Comparison of ENCODE assay signal across 28 mouse cellular contexts in genomic region chr5:24950039-24950438, GRCm38 (mm10).
DNase-seq lines count a peak whose midpoint lies in the region; ATAC-seq and TF ChIP-seq lines count a peak whose summit lies in the region.
"Had no signal": no experiment of that assay in that cellular context is flagged by ENCODE, and none has a peak within 500 bp of the region (broad histone marks: within the 10 kb centered on the region; RNA-seq: fewer than 3 reads in every experiment).

No protein-coding gene starts in this region.

- 80% methylated on average over 6 of the region's 6 CpGs for WGBS in hindbrain, embryonic 12.5 days

- peaks cover 11% of the 10 kb centered on the region for H3K4me1 ChIP-seq in hindbrain, embryonic 12.5 days
- H3K4me1 ChIP-seq: embryonic facial prominence, embryonic 13.5 days; liver, embryonic 12.5 days; stomach, embryonic 15.5 days had no signal

- no peaks in the 10 kb centered on the region for H3K36me3 ChIP-seq in hindbrain, embryonic 12.5 days
- H3K36me3 ChIP-seq: embryonic facial prominence, embryonic 13.5 days; heart, embryonic 12.5 days; limb, embryonic 13.5 days; liver, embryonic 12.5 days; stomach, embryonic 15.5 days had no signal

- no peak overlapping the region for H3K4me3 ChIP-seq in hindbrain, embryonic 12.5 days
- H3K4me3 ChIP-seq: embryonic facial prominence, embryonic 13.5 days; heart, adult 2 months; heart, embryonic 12.5 days; limb, embryonic 13.5 days; liver, embryonic 12.5 days; stomach, embryonic 15.5 days had no signal

- no peaks in the 10 kb centered on the region for H3K9me3 ChIP-seq in hindbrain, embryonic 12.5 days (replicated peaks)
- H3K9me3 ChIP-seq: embryonic facial prominence, embryonic 13.5 days; heart, embryonic 12.5 days; limb, embryonic 13.5 days; liver, embryonic 12.5 days; stomach, embryonic 15.5 days had no signal

- H3K27me3 ChIP-seq in hindbrain, embryonic 12.5 days = no peaks in the 10 kb centered on the region
- H3K27me3 ChIP-seq: embryonic facial prominence, embryonic 13.5 days; limb, embryonic 13.5 days; stomach, embryonic 15.5 days had no signal

- ATAC-seq in frontal cortex, adult (ENCODE audit: low TSS enrichment) = peak; percentile 62
- no peak for ATAC-seq in hindbrain, embryonic 12.5 days (ENCODE audit: low FRiP score)
- ATAC-seq: intestine, postnatal 0 days; liver, embryonic 12.5 days; midbrain, embryonic 16.5 days had no signal

- intact Hi-C loops in left cerebral cortex, postnatal 14 days (cut with DNase I) = no loop called here

- TF ChIP-seq POLR2A in brain, embryonic 14.5 days (IDR thresholded peaks at IDR 0.05; ENCODE audit: borderline replicate concordance, extremely low read depth, insufficient read depth, insufficient read length, poor library complexity, severe bottlenecking) = no peak

- no peak overlapping the region for H3K9ac ChIP-seq in hindbrain, embryonic 12.5 days
- H3K9ac ChIP-seq: embryonic facial prominence, embryonic 13.5 days; heart, embryonic 12.5 days; hindbrain, embryonic 14.5 days; limb, embryonic 13.5 days; liver, embryonic 12.5 days; liver, postnatal 0 days; stomach, embryonic 15.5 days had no signal

- DNase-seq in frontal cortex, postnatal 14 days (ENCODE audit: low spot score in 2 of 2) = no peak
- peak; percentile 26 to 54 for DNase-seq in left cerebral cortex, postnatal 14 days (ENCODE audit: low spot score in 2 of 2)
- no peak for DNase-seq in left cerebral cortex, adult 11 months (ENCODE audit: low spot score)
- peak; percentile 80 for DNase-seq in brain, embryonic 14.5 days (ENCODE audit: low read depth)
- peak; percentile 53 for DNase-seq in layer of hippocampus, adult 9-11 months
- no peak for DNase-seq in c-Kit-positive CD71-positive TER-119-positive erythroid progenitor cells, embryonic 14.5 days (ENCODE audit: low spot score)
- DNase-seq: adrenal gland, postnatal 36 days; B cell, adult 2 months; cerebellum, adult 11 months; cerebellum, adult 9-11 months; heart, adult 2 months; heart, postnatal 4 days; kidney, adult 9 months; kidney, postnatal 10 days; liver, postnatal 0 days; lung, postnatal 36 days; thymus, postnatal 14 days had no signal

- no peak for TF ChIP-seq CTCF in brain, embryonic 14.5 days (IDR thresholded peaks at IDR 0.05; ENCODE audit: borderline replicate concordance, extremely low read depth, insufficient read depth, insufficient read length)

- H3K27ac ChIP-seq in hindbrain, embryonic 12.5 days = no peak overlapping the region
- H3K27ac ChIP-seq: embryonic facial prominence, embryonic 13.5 days; heart, adult 2 months; hindbrain, embryonic 14.5 days; limb, embryonic 13.5 days; liver, embryonic 12.5 days; stomach, embryonic 15.5 days had no signal

- no peak overlapping the region for H3K4me2 ChIP-seq in hindbrain, embryonic 12.5 days (replicated peaks)
- H3K4me2 ChIP-seq: embryonic facial prominence, embryonic 13.5 days; heart, embryonic 12.5 days; hindbrain, embryonic 14.5 days; limb, embryonic 13.5 days; liver, embryonic 12.5 days; midbrain, embryonic 11.5 days; stomach, embryonic 15.5 days had no signal

Comparison
In these comparisons a context has a peak if more than half of its experiments do, and no peak if none do; other contexts are left out.
1. DNase-seq: peak in left cerebral cortex, postnatal 14 days (2 of 2), brain, embryonic 14.5 days (single experiment) and layer of hippocampus, adult 9-11 months (single experiment); none in frontal cortex, postnatal 14 days (0 of 2), left cerebral cortex, adult 11 months (single experiment) and c-Kit-positive CD71-positive TER-119-positive erythroid progenitor cells, embryonic 14.5 days (single experiment).